Mouse (Mus musculus) gastrocnemius, postnatal 25 days (tissue): ENCODE results near the gene Slc15a4. TPM values are rescaled to one million over a fixed set of nuclear protein-coding genes. Genes with fewer than 3 reads are reported as not detected.

Source experiments
- DNase-seq: peaks from one replicate; pipeline ENCODE4 v3.0.0; 2022
- long read RNA-seq, 2 experiments: library from polyadenylated mRNA; stranded (forward); transcript quantifications; one replicate each; pipeline ENCODE4 v2.0.0; 2021
- total RNA-seq, 2 experiments: library from RNA; stranded (reverse); gene quantifications; 1 replicate in 1 of 2; 2 replicates in 1 of 2; pipeline ENCODE4 v1.2.3; 2021

The Slc15a4 gene
- 10 to 100 TPM in 1 of 2 experiments, 1 to 10 TPM in 1; 9.9 to 16.4 TPM for total RNA-seq
- long read RNA-seq, experiment 1, transcript Slc15a4-201 (8 exons, 2,732 nt): major isoform, 12 of 23 reads
- long read RNA-seq, experiment 1, partial matches to known transcripts: 0 of 23 reads
- long read RNA-seq, experiment 1, other reads (novel, unspliced or antisense): 9 of 23 reads
- long read RNA-seq, experiment 2, transcript Slc15a4-201 (8 exons, 2,732 nt): major isoform, 12 of 25 reads
- long read RNA-seq, experiment 2, partial matches to known transcripts: 1 of 25 reads
- long read RNA-seq, experiment 2, other reads (novel, unspliced or antisense): 9 of 25 reads

- DNase-seq: no peak
These were observed at the start of gene Slc15a4, which contains the start of gene Glt1d1 for GRCm38 (mm10) chr5:127632167-127633145. TSS of gene Slc15a4 (minus strand) at chr5:127632897. TSS of gene Glt1d1 (plus strand) at chr5:127632262.

DNA sequence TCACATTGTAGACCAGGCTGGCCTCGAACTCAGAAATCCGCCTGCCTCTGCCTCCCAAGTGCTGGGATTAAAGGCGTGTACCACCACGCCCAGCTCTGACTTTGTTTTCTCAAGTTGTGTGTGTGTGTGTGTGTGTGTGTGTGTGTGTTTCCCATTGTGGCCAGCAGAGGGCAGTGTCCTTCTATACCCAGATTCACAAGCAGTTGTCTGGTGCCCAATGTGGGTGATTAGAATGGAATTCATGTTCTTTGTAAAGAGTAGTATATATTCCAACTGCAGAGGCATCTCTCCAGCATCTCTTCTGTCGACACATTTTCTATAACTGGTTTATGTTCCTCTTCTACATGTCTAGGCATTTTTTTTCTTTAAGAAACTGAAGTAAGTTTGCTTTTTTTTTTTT, 45.8 kb upstream of the Slc15a4 start:
- no peak for DNase-seq

- DNase-seq: no peak
These were observed 44.9 kb upstream of the Slc15a4 start for GRCm38 (mm10) chr5:127677561-127677960.

GRCm38 (mm10) chr5:127673913-127674312, 41.2 kb upstream of the Slc15a4 start:
- no peak for DNase-seq

DNA sequence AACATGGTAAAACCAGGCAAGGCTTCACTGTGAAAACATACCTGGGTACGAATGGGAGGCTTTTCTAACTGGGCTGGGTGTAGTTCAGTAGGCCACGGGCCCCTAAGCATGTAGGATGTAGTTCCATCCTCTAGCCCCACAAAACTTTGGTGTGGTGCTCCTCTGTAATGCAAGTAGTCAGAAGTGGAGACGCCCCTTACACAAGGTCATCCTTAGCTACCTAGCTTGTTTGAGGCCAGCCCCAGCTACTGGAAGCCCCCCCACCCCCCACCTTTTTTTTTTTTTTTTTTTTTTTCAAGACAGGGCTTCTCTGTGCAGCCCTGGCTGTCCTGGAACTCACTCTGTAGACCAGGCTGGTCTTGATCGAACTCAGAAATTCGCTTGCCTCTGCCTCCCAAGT, 28.3 kb upstream of the Slc15a4 start:
- no peak for DNase-seq

DNA sequence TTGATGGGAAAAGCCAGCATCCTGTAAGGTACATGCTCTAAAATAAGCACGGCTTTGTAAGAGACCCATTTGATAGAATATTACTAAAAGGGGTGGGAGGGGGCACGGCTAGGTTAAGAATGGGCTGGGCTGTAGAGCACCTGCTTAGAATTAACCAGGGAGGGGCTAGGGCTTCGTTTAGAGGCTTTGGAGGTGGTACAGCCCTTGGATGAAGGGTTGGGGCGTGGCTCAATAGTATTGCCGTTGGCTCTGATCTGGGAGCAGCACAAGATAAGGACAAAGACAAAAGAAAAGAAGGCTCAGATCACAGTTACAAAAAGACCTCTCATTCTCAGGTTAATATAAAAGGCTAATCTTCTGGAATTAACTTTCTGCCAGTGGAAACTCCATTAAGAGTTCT, 27.6 kb upstream of the Slc15a4 start:
- no peak for DNase-seq

DNA sequence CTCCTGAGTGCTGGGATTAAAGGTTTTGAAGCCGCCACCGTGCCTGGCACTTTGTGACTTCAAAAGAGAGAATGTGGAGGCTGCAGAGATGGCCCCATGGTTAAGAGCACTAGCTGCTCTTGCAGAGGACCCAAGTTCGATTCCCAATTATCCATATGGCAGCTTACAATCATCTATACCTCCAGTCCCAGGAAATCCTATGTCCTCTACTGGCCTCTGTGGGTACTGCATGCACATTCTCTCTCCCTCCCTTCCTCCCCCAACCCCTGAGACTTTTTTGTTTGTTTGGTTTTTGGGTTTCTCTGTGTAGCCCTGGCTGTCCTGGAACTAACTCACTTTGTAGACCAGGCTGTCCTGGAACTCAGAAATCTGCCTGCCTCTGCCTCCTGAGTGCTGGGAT, 26.6 kb upstream of the Slc15a4 start:
- DNase-seq: no peak

DNA sequence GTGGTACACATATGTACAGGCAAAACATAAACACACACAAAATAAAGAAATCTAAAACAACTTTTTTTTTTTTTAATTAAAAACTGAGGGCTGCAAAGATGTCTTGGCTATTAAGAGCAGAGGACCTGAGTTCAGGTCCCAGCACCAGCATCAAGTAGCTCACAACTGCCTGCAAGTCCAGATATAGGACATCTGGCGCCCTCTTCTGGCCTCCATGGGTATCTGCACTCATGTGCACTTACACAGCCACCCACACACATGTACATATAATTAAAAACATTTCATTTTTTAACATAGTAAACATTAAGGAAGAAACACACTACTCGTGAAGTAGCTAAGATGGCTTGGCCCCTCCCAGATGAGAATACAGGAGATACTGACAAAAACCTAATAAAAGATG, 25.6 kb upstream of the Slc15a4 start:
- no peak for DNase-seq

DNA sequence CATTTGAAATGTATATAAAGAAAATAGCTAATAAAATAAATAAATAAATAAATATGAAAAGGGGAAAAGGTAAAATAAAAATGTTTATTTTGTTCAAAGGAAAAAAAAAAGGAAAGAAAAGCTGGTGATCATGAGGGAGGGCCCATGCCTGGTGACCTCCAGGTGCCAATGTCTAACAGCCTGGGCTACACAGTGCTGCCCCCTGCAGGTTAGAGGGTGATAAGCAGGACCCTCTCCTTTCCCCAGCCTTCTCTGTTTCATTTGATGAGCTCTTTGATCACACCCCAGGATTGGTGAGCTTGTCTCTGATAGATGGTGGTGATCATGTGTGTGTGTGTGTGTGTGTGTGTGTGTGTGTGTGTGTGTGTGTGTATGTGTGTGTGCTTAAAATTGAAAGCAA, 16.4 kb upstream of the Slc15a4 start:
- DNase-seq: no peak

- no peak for DNase-seq
These were observed 15.3 kb upstream of the Slc15a4 start for GRCm38 (mm10) chr5:127648046-127648445.

DNA sequence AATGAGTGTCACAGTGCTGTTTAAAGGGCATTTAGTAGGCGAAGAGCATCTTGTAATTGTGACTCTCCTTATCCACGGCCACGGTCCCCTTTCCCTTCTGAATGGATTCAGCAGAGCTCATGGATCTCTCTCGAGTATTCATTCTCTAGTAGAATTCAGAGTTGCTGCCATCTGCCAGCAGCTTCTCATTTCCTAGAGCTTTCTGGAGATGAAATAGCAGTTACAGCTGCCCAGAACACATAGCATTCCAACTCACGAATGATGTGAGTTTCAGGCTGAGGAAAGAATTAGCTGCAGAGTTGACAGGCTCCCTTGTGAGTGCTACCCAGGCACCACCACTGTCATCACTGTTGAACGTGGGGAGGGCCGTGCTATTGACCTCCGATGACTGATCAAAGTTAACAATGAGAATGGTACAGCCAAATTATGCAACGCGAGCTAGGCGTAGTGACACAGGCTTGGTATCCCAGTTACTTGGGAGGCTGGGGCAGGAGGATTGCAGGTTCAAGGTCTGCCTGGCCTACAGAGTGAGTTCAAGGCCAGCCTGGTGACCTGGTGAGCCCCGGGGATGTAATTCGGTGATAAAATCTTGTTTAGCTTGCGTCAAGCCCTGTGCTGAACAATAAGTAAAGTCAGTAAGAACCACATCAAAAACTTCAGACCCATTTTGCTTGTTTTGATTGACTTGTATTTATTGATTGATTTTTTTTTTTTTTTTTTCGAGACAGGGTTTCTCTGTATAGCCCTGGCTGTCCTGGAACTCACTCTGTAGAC, 8.7 kb upstream of the Slc15a4 start:
- no peak for DNase-seq

DNA sequence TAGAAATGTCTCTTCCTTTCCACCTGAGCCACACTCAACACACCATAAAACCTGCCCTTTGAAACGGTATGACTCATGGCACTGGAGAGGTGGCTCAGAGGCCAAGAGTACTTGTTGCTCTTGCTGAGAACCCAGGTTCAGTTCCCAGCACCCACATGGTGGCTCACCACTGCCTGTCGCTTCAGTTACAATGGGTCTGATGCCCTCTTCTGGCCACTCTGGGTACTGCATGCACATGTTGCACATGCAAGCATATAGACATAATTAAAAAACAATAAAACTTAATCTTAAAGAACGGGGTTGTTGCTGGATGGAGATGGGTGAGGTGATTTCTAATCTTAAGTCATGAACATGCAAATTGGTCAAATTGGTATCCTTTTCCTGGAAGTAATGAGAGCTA, 7.7 kb upstream of the Slc15a4 start:
- no peak for DNase-seq

GRCm38 (mm10) chr5:127639635-127640034, 6.9 kb upstream of the Slc15a4 start:
- no peak for DNase-seq

DNA sequence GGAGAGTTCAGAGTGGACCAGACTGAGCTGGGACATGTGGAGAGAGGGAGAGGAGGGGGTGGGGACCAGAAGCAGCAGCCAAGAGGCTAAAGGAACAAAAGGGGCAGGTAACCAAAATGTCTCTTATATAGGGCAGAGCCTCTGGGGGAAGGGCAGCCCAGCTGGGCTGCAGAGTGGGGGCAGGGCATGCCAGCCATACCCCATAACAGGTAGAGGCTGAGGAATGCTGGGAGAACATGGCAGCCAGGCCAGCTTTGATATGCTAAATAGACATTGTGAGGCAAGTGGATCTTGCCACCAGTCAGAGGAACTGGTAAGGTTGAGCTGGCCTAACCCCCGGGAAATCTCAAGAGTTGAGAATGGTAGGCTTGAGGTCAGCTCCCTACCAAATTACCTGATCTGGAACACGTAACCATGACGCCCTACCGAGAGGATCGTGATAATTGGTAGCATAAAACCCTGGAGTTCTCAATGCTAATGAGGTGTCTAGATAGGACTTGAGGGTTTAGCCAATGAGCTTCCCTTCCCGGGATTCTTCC, 6.4 kb upstream of the Slc15a4 start:
- no peak for DNase-seq

GRCm38 (mm10) chr5:127638177-127638576, 5.5 kb upstream of the Slc15a4 start:
- DNase-seq: no peak

DNA sequence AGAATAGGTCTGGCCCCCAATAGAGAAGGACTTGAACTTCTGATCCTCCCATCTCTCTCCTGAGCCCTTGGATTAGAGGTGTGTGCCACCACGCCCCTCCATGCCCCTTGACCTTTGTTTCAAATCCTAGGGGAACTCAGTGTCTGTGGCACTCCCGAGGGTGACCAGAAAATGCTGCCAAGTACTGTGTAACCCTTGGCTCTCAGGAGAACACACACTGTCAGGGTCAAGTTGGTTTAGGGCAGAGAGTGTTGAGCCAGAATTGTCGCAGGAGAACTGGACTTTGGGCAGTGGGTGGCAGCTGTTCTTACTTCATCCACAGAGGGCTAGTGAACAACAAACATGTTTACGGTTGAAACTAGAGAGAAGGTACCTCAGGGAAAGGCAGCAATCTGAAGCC, 4.9 kb upstream of the Slc15a4 start:
- no peak for DNase-seq

DNA sequence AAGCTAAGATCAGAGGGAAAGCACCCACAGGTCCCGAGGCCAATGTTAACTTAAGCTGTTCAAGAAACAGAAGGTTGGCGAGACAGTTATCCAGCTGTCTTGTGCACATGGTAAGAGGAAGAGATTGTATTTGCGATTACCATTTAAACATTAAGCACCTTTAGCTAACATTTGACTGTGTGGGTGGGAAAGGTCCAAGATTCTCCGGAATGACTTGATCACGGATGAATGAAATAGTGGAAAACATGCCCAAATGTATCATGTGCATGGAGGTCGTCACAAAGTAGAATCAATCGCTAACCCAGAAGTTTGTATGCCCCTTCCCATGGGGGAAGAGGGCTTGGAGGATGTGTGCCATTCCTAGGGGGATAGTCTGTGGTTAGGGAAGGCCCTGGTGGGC, 969 bp upstream of the Slc15a4 start:
- DNase-seq: no peak

GRCm38 (mm10) chr5:127633188-127633587, 491 bp upstream of the Slc15a4 start:
- no peak for DNase-seq

DNA sequence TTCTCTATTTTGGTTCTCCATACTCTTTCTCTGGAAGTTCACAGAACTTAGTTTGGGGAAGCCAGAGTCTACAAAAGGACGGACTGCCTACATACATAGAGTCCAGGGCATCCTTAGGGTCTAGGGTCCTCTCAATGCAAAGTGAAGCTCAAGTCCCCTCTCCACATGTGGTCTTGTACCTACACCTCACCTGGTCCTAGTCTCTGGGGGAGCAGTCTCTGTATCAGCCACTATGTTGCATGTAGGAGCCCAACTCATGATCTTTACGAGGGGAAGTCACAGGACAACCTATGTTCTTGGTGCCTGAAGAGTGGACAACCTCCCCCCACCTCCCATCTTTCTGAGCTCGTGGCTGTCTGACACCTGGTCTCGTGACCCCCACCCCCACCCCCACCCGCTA, 1.0 kb downstream of the Slc15a4 start:
- DNase-seq: no peak

DNA sequence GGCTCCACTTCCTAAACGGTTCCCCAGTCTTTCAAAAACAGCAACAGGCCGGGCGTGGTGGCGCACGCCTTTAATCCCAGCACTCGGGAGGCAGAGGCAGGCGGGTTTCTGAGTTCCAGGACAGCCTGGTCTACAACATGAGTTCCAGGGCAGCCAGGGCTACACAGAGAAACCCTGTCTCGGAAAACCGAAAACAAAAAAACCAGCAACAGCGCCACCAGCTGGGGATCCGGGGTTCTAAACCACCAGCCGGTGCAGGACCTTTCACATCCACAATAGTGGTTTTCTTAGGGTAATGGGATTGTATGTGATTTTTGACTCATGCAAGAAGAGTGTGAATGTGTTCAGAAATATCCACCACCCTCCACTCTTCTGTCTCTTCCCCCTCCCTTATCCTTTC, 5.5 kb downstream of the Slc15a4 start:
- no peak for DNase-seq

GRCm38 (mm10) chr5:127624427-127625213, 8.1 kb downstream of the Slc15a4 start:
- no peak for DNase-seq
